Mouse (Mus musculus) heart, embryonic 13.5 days (tissue): Measurements from ENCODE around the gene Nampt. TPM values are rescaled to one million over a fixed set of nuclear protein-coding genes. Genes with fewer than 3 reads are reported as not detected.

Experiments
- ATAC-seq: fragments of 200-750 bp; cut with Nextera tagmentation; 2 replicates; pipeline ENCODE4 v1.8.0; 2017; ENCODE audit warnings: moderate TSS enrichment; ENCODE audit not compliant: insufficient number of reproducible peaks, low FRiP score, low TSS enrichment; ENCODE audit errors: extremely low read depth
- H3K27ac ChIP-seq: fragments of 300-500 bp; sonication (generic); replicated peaks from 2 replicates; pipeline ENCODE4 v1.5.1; 2015; ENCODE audit warnings: moderate library complexity, mild to moderate bottlenecking, inconsistent platforms
- H3K27me3 ChIP-seq: fragments of 300-500 bp; sonication (generic); replicated peaks from 2 replicates; pipeline ENCODE4 v1.6.1; 2015; ENCODE audit warnings: mild to moderate bottlenecking, inconsistent platforms
- H3K36me3 ChIP-seq: fragments of 300-500 bp; sonication (generic); 2 replicates; pipeline ENCODE4 v1.6.1; 2015; ENCODE audit warnings: mild to moderate bottlenecking, inconsistent platforms
- H3K4me1 ChIP-seq: fragments of 300-500 bp; sonication (generic); 2 replicates; pipeline ENCODE4 v1.6.1; 2015; ENCODE audit warnings: inconsistent platforms
- H3K4me2 ChIP-seq: fragments of 300-500 bp; sonication (generic); 2 replicates; pipeline ENCODE4 v1.6.1; 2015; ENCODE audit warnings: inconsistent platforms, mild to moderate bottlenecking, moderate library complexity
- H3K4me3 ChIP-seq: fragments of 300-500 bp; sonication (generic); 2 replicates; pipeline ENCODE4 v1.5.1; 2015; ENCODE audit warnings: moderate library complexity, mild to moderate bottlenecking, inconsistent platforms
- H3K9ac ChIP-seq: fragments of 300-500 bp; sonication (generic); 2 replicates; pipeline ENCODE4 v1.6.1; 2015; ENCODE audit warnings: inconsistent platforms, mild to moderate bottlenecking, moderate library complexity
- H3K9me3 ChIP-seq: fragments of 300-500 bp; sonication (generic); 2 replicates; pipeline ENCODE4 v1.6.1; 2016; ENCODE audit warnings: inconsistent platforms
- WGBS: fragments of 180-500 bp; shearing (Covaris S2); methylation state at CpG from one replicate; pipeline ENCODE4 v1.1.7; 2015; ENCODE audit warnings: mixed read lengths; 5-methylcytosine and 5-hydroxymethylcytosine counted together
- polyA plus RNA-seq: library from polyadenylated mRNA; unstranded; fragments of >200 nt; fragmentation: Nextera tagmentation; extraction: Ambion mirVana; gene quantifications from 2 replicates; pipeline ENCODE4 v1.2.1, GENCODE M21; 2015

Gene Nampt
- polyA plus RNA-seq = 15.2 and 17.3 TPM in 2 replicates

- WGBS = 7% methylated on average over 5 of the region's 5 CpGs
Measured at GRCm38 (mm10) chr12:32819416-32819815, at the start of gene Nampt. Gene Nampt, plus strand, starts transcription at chr12:32819545.

DNA sequence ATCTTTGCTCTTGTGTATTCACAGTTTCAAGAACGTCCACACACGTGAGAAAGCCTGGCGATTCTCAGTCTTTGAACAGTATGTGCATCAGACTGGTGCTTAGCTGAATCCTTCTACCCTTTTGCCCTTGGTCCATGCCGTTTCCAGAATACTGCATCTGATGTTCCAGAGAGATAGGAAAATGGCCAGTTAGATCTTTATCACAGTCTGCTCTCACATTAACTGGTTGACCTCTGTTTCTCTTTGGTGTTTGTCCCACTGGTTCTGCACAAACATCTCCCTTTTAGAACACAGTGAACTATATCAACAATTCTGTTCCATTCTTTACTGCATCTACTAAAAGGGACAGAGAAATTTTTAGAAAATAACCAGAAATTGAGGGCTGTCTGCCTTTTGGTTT, 48.6 kb upstream of the Nampt start:
- Histone ChIP-seq H3K9me3 (no peaks in the 10 kb centered on the region), H3K4me2 (no peak overlapping the region), H3K27me3 (peaks cover 53% of the 10 kb centered on the region), H3K4me3 (no peak overlapping the region), H3K27ac (no peak overlapping the region), H3K36me3 (no peaks in the 10 kb centered on the region), H3K4me1 (peaks cover 8% of the 10 kb centered on the region; the same call in 1 of the 2 replicates), H3K9ac (no peak overlapping the region)
- WGBS = 78% methylated on average over 4 of the region's 4 CpGs
- no peak for ATAC-seq

More at GRCm38 (mm10) chr12:32819416-32819815, at the start of gene Nampt:
- peak within 1 kb of the TSS; percentile 97 for H3K27ac ChIP-seq
- peak within 1 kb of the TSS; percentile 85 for H3K9ac ChIP-seq
- H3K4me1 ChIP-seq = peaks cover 3% of the 10 kb centered on the region
- H3K36me3 ChIP-seq = peaks cover 14% of the 10 kb centered on the region
- H3K9me3 ChIP-seq = no peaks in the 10 kb centered on the region
- H3K27me3 ChIP-seq = 0 out of 2 replicates have a peak, but pooled peaks cover 7% of the 10 kb centered on the region
- no peak for ATAC-seq
- peak within 1 kb of the TSS; percentile 85 for H3K4me3 ChIP-seq
- peak within 1 kb of the TSS; percentile 82 for H3K4me2 ChIP-seq

GRCm38 (mm10) chr12:32774592-32774991, 44.8 kb upstream of the Nampt start:
- Histone ChIP-seq H3K4me1 (no peaks in the 10 kb centered on the region), H3K4me3 (no peak overlapping the region), H3K27ac (no peak overlapping the region), H3K4me2 (no peak overlapping the region), H3K36me3 (no peaks in the 10 kb centered on the region), H3K9ac (no peak overlapping the region), H3K9me3 (no peaks in the 10 kb centered on the region), H3K27me3 (peaks cover 24% of the 10 kb centered on the region)
- WGBS = 70% methylated on average over 5 of the region's 5 CpGs
- ATAC-seq = no peak

- Histone ChIP-seq H3K4me3 (no peak overlapping the region), H3K4me1 (peaks cover 12% of the 10 kb centered on the region), H3K4me2 (no peak overlapping the region), H3K9ac (no peak overlapping the region), H3K9me3 (no peaks in the 10 kb centered on the region; the same call in 1 of the 2 replicates), H3K36me3 (no peaks in the 10 kb centered on the region), H3K27ac (0 out of 2 replicates have a peak overlapping the region, but pooled peaks have one; percentile 34), H3K27me3 (peaks cover 38% of the 10 kb centered on the region; the same call in 1 of the 2 replicates)
- WGBS = 26% methylated on average over 3 of the region's 3 CpGs
- ATAC-seq = peak; percentile 46; the same call in 1 of the 2 replicates
Measured at GRCm38 (mm10) chr12:32789092-32789491, 30.3 kb upstream of the Nampt start.

DNA sequence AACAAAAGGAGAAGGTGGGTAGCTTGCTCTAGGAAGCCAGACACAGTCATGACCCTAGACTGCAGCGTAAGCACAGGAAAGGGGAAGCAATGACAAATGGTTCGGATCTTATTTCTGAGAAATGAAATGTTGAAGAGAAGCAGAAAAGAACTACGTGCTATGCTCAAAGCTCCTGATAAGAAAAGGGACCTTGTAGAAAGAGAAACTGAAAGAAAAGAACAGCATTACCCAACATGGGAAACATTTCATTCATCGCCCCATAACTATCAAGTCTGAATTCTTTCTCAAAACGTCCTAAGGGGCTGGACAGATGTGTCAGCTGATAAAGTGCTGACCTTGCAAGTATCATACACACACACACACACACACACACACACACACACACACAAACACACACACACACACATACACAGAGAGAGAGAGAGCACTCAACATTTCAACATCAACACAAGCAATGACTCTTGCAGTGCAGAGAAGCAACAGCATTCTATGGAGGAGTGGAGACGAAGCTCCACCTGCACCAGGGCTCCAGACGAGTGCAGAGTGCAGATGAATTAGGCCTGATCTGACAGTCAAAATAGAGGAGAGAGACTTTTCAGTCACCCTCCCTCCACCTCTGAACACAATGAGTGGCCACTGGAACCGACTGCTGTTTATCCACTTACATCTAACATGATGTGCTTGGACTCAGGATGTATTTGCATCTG, 23.4 kb upstream of the Nampt start:
- H3K27ac ChIP-seq = no peak overlapping the region
- no peak overlapping the region for H3K4me3 ChIP-seq
- H3K27me3 ChIP-seq = peaks cover 36% of the 10 kb centered on the region

DNA sequence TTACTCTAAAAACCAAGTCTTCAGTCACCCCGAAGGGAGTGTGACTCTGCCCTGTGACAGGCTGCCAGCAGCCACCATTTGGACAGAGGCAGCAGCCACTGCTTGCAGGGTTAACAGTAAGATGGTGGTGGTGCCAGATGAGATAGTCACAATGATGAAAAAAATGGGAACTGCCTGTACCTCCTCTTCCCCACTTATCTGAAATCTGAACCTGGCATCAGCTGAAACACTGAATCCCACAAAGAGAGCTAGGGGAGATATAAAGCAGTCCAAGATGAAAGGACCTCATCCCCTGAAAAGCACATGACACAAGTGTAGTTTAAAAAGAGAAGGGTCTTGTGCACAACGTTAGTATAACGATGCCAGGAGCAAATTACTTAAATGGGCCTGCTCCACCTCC, 21.9 kb upstream of the Nampt start:
- Histone ChIP-seq H3K27ac (no peak overlapping the region), H3K9me3 (no peaks in the 10 kb centered on the region), H3K4me3 (no peak overlapping the region), H3K9ac (no peak overlapping the region), H3K36me3 (no peaks in the 10 kb centered on the region), H3K27me3 (peaks cover 24% of the 10 kb centered on the region), H3K4me1 (no peaks in the 10 kb centered on the region), H3K4me2 (no peak overlapping the region)
- ATAC-seq = no peak
- WGBS = 58% methylated on average over 3 of the region's 3 CpGs

More for the DNA sequence above, 23.4 kb upstream of the Nampt start:
- WGBS = 60% methylated on average over 8 of the region's 8 CpGs
- ATAC-seq = no peak
- Histone ChIP-seq H3K36me3 (no peaks in the 10 kb centered on the region), H3K4me2 (no peak overlapping the region), H3K9ac (no peak overlapping the region), H3K9me3 (no peaks in the 10 kb centered on the region; the same call in 1 of the 2 replicates), H3K4me1 (no peaks in the 10 kb centered on the region)

GRCm38 (mm10) chr12:32801078-32801477, 18.3 kb upstream of the Nampt start:
- 69% methylated on average over 7 of the region's 7 CpGs for whole genome bisulfite sequencing
- H3K27ac ChIP-seq = no peak overlapping the region

GRCm38 (mm10) chr12:32805559-32805958, 13.8 kb upstream of the Nampt start:
- H3K4me2 ChIP-seq = no peak overlapping the region
- no peak overlapping the region for H3K27ac ChIP-seq
- WGBS = 60% methylated on average over 1 of the region's 1 CpGs
- no peak overlapping the region for H3K4me3 ChIP-seq
- no peak overlapping the region for H3K9ac ChIP-seq
- H3K27me3 ChIP-seq = no peaks in the 10 kb centered on the region; the same call in 1 of the 2 replicates
- H3K4me1 ChIP-seq = no peaks in the 10 kb centered on the region
- H3K9me3 ChIP-seq = no peaks in the 10 kb centered on the region
- no peaks in the 10 kb centered on the region for H3K36me3 ChIP-seq
- no peak for ATAC-seq

More at GRCm38 (mm10) chr12:32801078-32801477, 18.3 kb upstream of the Nampt start:
- Histone ChIP-seq H3K27me3 (peaks cover 6% of the 10 kb centered on the region; the same call in 1 of the 2 replicates), H3K9ac (no peak overlapping the region), H3K4me2 (no peak overlapping the region), H3K4me3 (no peak overlapping the region), H3K9me3 (no peaks in the 10 kb centered on the region), H3K36me3 (no peaks in the 10 kb centered on the region), H3K4me1 (no peaks in the 10 kb centered on the region)
- ATAC-seq = no peak

DNA sequence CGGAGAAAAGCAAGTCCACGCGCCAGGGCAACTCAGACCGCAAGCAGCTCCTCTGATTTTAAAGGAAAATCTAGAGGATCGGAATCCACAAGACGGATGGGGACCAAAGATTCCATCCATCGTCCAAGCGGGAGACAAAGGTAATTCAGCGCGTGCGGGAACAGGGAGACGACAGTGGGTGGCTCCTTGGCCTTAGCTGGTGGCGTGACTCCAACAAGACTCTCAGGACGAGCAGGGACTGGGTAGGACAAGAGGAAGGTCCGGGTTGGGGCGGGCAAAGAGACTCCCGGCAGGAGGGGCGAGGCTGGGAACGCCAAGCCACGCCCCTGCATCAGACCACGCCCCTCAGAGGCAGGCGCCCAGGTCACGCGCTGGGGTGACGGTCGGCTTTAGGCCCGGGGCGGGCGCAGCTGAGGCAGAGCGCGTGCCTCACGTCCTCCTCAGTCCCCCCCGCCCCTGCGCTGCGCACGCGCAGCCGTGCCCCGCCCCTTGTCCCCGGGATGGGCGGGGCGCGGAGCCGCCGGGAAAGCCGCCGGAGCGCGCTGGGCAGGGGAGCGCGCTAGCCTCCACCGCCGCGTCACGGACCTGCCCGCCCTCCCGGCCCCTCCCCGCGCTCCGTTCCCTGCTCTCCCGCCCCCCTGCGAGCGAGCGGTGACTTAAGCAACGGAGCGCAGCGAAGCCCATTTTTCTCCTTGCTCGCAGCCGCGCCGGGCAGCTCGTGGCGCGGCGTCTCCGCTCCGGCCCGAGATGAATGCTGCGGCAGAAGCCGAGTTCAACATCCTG, 669 bp downstream of the Nampt start:
- Histone ChIP-seq H3K27me3 (0 out of 2 replicates have a peak, but pooled peaks cover 7% of the 10 kb centered on the region), H3K4me2 (peak overlapping the region; percentile 82), H3K36me3 (peaks cover 14% of the 10 kb centered on the region), H3K4me1 (peaks cover 3% of the 10 kb centered on the region), H3K9ac (peak overlapping the region; percentile 85), H3K9me3 (no peaks in the 10 kb centered on the region), H3K4me3 (peak overlapping the region; percentile 85), H3K27ac (peak overlapping the region; percentile 97)
- ATAC-seq = peak; percentile 99
- under 1% methylated on average over 64 of the region's 80 CpGs for WGBS

- peak overlapping the region; percentile 82 for H3K4me2 ChIP-seq
- ATAC-seq = peak; percentile 73
- 0 out of 2 replicates have a peak, but pooled peaks cover 4% of the 10 kb centered on the region for H3K27me3 ChIP-seq
- no peaks in the 10 kb centered on the region for H3K9me3 ChIP-seq
- peaks cover 14% of the 10 kb centered on the region for H3K36me3 ChIP-seq
- 2% methylated on average over 31 of the region's 49 CpGs for WGBS
- H3K9ac ChIP-seq = peak overlapping the region; percentile 82
- H3K27ac ChIP-seq = peak overlapping the region; percentile 97
- peak overlapping the region; percentile 85 for H3K4me3 ChIP-seq
- peaks cover 8% of the 10 kb centered on the region for H3K4me1 ChIP-seq
Measured at GRCm38 (mm10) chr12:32820688-32821503, 1.6 kb downstream of the Nampt start.
